Mouse (Mus musculus) spleen, adult 2 months (tissue): ENCODE measurements around the gene Zwilch.

Source experiments
- CTCF ChIP-seq: fragments of 200-500 bp; IDR thresholded peaks from 2 replicates; pipeline ENCODE4 v1.5.1; 2011; ENCODE audit warnings: mild to moderate bottlenecking, inconsistent platforms; ENCODE audit not compliant: insufficient read depth, insufficient read length, insufficient replicate concordance; ENCODE audit errors: extremely low read depth
- POLR2A ChIP-seq: fragments of 200-500 bp; IDR thresholded peaks from 2 replicates; pipeline ENCODE4 v1.6.1; 2011; ENCODE audit warnings: low read depth, low read length, inconsistent platforms

GRCm38 (mm10) chr9:64173666-64174220, 839 bp upstream of the Zwilch start:
- no peak for TF ChIP-seq POLR2A
- no peak for TF ChIP-seq CTCF
